In genomic region chr2:17714661-17715060, GRCm38 (mm10) we compare ENCODE assay signal across 25 mouse cellular contexts. TPM values are rescaled to one million over a fixed set of nuclear protein-coding genes. Genes with fewer than 3 reads are reported as not detected.
DNase-seq lines count a peak whose midpoint lies in the region; ATAC-seq lines count a peak whose summit lies in the region.
"Had no signal": no experiment of that assay in that cellular context is flagged by ENCODE, and none has a peak within 500 bp of the region (broad histone marks: within the 10 kb centered on the region; RNA-seq: fewer than 3 reads in every experiment).

No protein-coding gene starts in this region.

- WGBS in midbrain, embryonic 12.5 days: 76% methylated on average over 14 of the region's 14 CpGs
- 87% methylated on average over 14 of the region's 14 CpGs for WGBS in midbrain, embryonic 10.5 days

- ATAC-seq in frontal cortex, adult (ENCODE audit: low TSS enrichment): peak; percentile 54
- ATAC-seq in midbrain, embryonic 12.5 days (ENCODE audit: low FRiP score, low read depth): 0 out of 2 replicates have a peak, but pooled peaks have one; percentile 47
- ATAC-seq: hindbrain, postnatal 0 days; intestine, embryonic 16.5 days had no signal

- H3K27ac ChIP-seq in midbrain, embryonic 12.5 days (replicated peaks): no peak overlapping the region
- no peak overlapping the region for H3K27ac ChIP-seq in midbrain, embryonic 10.5 days (replicated peaks)
- H3K27ac ChIP-seq: embryonic facial prominence, embryonic 12.5 days; hindbrain, postnatal 0 days; limb, embryonic 15.5 days; liver, embryonic 14.5 days; stomach, embryonic 15.5 days had no signal

- peaks cover 3% of the 10 kb centered on the region; the same call in 1 of the 2 replicates for H3K4me1 ChIP-seq in midbrain, embryonic 12.5 days
- peaks cover 9% of the 10 kb centered on the region for H3K4me1 ChIP-seq in midbrain, embryonic 10.5 days
- H3K4me1 ChIP-seq: embryonic facial prominence, embryonic 12.5 days; limb, embryonic 15.5 days; stomach, embryonic 15.5 days had no signal

- H3K4me3 ChIP-seq in midbrain, embryonic 12.5 days: no peak overlapping the region
- H3K4me3 ChIP-seq in midbrain, embryonic 10.5 days: no peak overlapping the region
- H3K4me3 ChIP-seq: embryonic facial prominence, embryonic 12.5 days; limb, embryonic 15.5 days; stomach, embryonic 15.5 days had no signal

- H3K27me3 ChIP-seq in midbrain, embryonic 12.5 days: no peaks in the 10 kb centered on the region; the same call in 1 of the 2 replicates
- no peaks in the 10 kb centered on the region for H3K27me3 ChIP-seq in midbrain, embryonic 10.5 days (ENCODE audit: low read depth, poor library complexity, severe bottlenecking)
- H3K27me3 ChIP-seq: CH12.LX; embryonic facial prominence, embryonic 12.5 days; limb, embryonic 15.5 days; stomach, embryonic 15.5 days had no signal

- no peak overlapping the region for H3K4me2 ChIP-seq in midbrain, embryonic 12.5 days (replicated peaks)
- H3K4me2 ChIP-seq: embryonic facial prominence, embryonic 12.5 days; heart, embryonic 11.5 days; limb, embryonic 15.5 days; lung, embryonic 14.5 days; stomach, embryonic 15.5 days had no signal

- H3K36me3 ChIP-seq in midbrain, embryonic 12.5 days: no peaks in the 10 kb centered on the region
- H3K36me3 ChIP-seq in midbrain, embryonic 10.5 days: no peaks in the 10 kb centered on the region
- H3K36me3 ChIP-seq: embryonic facial prominence, embryonic 12.5 days; limb, embryonic 15.5 days; stomach, embryonic 15.5 days had no signal

- peaks cover 8% of the 10 kb centered on the region; the same call in 1 of the 2 replicates for H3K9me3 ChIP-seq in midbrain, embryonic 12.5 days
- 0 out of 2 replicates have a peak, but pooled peaks cover 10% of the 10 kb centered on the region for H3K9me3 ChIP-seq in midbrain, embryonic 10.5 days (replicated peaks)
- H3K9me3 ChIP-seq: embryonic facial prominence, embryonic 12.5 days; limb, embryonic 15.5 days; stomach, embryonic 15.5 days had no signal

- DNase-seq in frontal cortex, adult 2 months (ENCODE audit: extremely low spot score in 1 of 2, low spot score in 1 of 2): no peak
- no peak for DNase-seq in midbrain, embryonic 10.5 days (ENCODE audit: low spot score)
- peak; percentile 19 for DNase-seq in ES-CJ7 (ENCODE audit: low read depth, low spot score)
- DNase-seq in ZHBTc4 (ENCODE audit: low read depth, low spot score): peak; percentile 32
- DNase-seq in cerebellum, postnatal 10 days: no peak
- DNase-seq: adrenal gland, postnatal 36 days; B cell, adult 2 months; cerebellum, adult 11 months; cerebellum, adult 9-11 months; kidney, postnatal 25 days; left cerebral cortex, postnatal 4 days; retina, postnatal 1 day; right cerebral cortex, postnatal 4 days; thymus, adult 2 months had no signal

- H3K9ac ChIP-seq in midbrain, embryonic 12.5 days (replicated peaks): no peak overlapping the region
- H3K9ac ChIP-seq: embryonic facial prominence, embryonic 12.5 days; limb, embryonic 15.5 days; liver, embryonic 14.5 days; lung, embryonic 14.5 days; stomach, embryonic 15.5 days had no signal

RNA-seq across cellular contexts. Expression of gene Nebl, which starts 16.6 kb away (rescaled TPM):
- polyA plus RNA-seq in frontal cortex, adult 2 months (2012; rRNA removed): 42.5 and 47.8 TPM in 2 replicates
- 4.5 and 5.8 TPM in 2 replicates for polyA plus RNA-seq in midbrain, embryonic 12.5 days (2016; fragmentation: Nextera tagmentation; extraction: Ambion mirVana)
- 3.3 and 4.4 TPM in 2 replicates for polyA plus RNA-seq in midbrain, embryonic 10.5 days (2016; fragmentation: Nextera tagmentation; extraction: Ambion mirVana)

Comparison
In these comparisons a context has a peak if more than half of its experiments do, and no peak if none do; other contexts are left out.
1. DNase-seq: peak in ES-CJ7 (single experiment) and ZHBTc4 (single experiment); none in frontal cortex, adult 2 months (0 of 2), midbrain, embryonic 10.5 days (single experiment) and cerebellum, postnatal 10 days (0 of 2).